15 mouse cellular contexts compared by ENCODE assay signal in genomic region chr3:115867150-115867549, GRCm38 (mm10). TPM values are rescaled to one million over a fixed set of nuclear protein-coding genes. Genes with fewer than 3 reads are reported as not detected.
DNase-seq lines count a peak whose midpoint lies in the region; ATAC-seq and TF ChIP-seq lines count a peak whose summit lies in the region.
"Had no signal": no experiment of that assay in that cellular context is flagged by ENCODE, and none has a peak within 500 bp of the region (broad histone marks: within the 10 kb centered on the region; RNA-seq: fewer than 3 reads in every experiment).

No protein-coding gene starts in this region.

- in situ Hi-C loops in Patski (cut with MboI; ENCODE audit: low pct_unique_long_range_greater_than_20kb): no loop called here

- POLR2A ChIA-PET in Patski (lab: Charles Lee): no interaction called here

- H3K27ac ChIP-seq in heart, embryonic 16.5 days (ENCODE audit: low read length): peak overlapping the region; percentile 27
- H3K27ac ChIP-seq in limb, embryonic 14.5 days (replicated peaks; ENCODE audit: low read depth, low read length): no peak overlapping the region
- H3K27ac ChIP-seq: hindbrain, postnatal 0 days; liver, embryonic 13.5 days; neural tube, embryonic 15.5 days had no signal

- no peak for TF ChIP-seq POLR2A in limb, embryonic 14.5 days (IDR thresholded peaks at IDR 0.05; ENCODE audit: borderline replicate concordance, extremely low read depth, insufficient read depth, insufficient read length)

- peak; percentile 75 for ATAC-seq in heart, embryonic 16.5 days (replicated peaks; ENCODE audit: extremely low read depth, insufficient read depth, low FRiP score)
- ATAC-seq in Patski: peak; percentile 97
- ATAC-seq in limb, embryonic 14.5 days (ENCODE audit: low FRiP score, low read depth): peak; percentile 67
- no peak for ATAC-seq in erythroid progenitor cell, adult 5-6 weeks (replicated peaks; ENCODE audit: low FRiP score, poor library complexity, severe bottlenecking)
- ATAC-seq: hindbrain, postnatal 0 days had no signal

- WGBS in heart, embryonic 16.5 days: 25% methylated on average over 4 of the region's 4 CpGs
- 55% methylated on average over 4 of the region's 4 CpGs for WGBS in limb, embryonic 14.5 days

- peak; percentile 35 for TF ChIP-seq CTCF in Patski (IDR thresholded peaks at IDR 0.05)

- DNase-seq in heart, adult 18-20 months: no peak
- peak; percentile 86 for DNase-seq in 3T3-L1 (ENCODE audit: low read depth, low spot score)
- no peak for DNase-seq in Patski (ENCODE audit: low read depth, low spot score)
- no peak for DNase-seq in limb, embryonic 14.5 days (ENCODE audit: low spot score)
- DNase-seq in cerebellum, adult 9-11 months: no peak
- DNase-seq: adrenal gland, postnatal 25 days; cerebellum, adult 11 months; gastrocnemius, postnatal 36 days; liver, embryonic 13.5 days; right cerebral cortex, adult 18-20 months had no signal

- H3K27me3 ChIP-seq in heart, embryonic 16.5 days (ENCODE audit: control insufficient read depth, insufficient read depth, low read length): no peaks in the 10 kb centered on the region
- H3K27me3 ChIP-seq in Patski: no peaks in the 10 kb centered on the region
- no peaks in the 10 kb centered on the region for H3K27me3 ChIP-seq in limb, embryonic 14.5 days (ENCODE audit: control insufficient read depth, insufficient read depth, low read length)
- H3K27me3 ChIP-seq: liver, embryonic 13.5 days; neural tube, embryonic 15.5 days had no signal

- CTCF ChIA-PET in Patski (lab: Charles Lee): interaction anchor here (1.1 to 3.9 kb wide), 5 partner anchors 8 to 154 kb away, joined by 3 to 14 read pairs (median 4); no protein-coding TSS in a partner anchor

- 0 out of 2 replicates have a peak, but pooled peaks cover 7% of the 10 kb centered on the region for H3K9me3 ChIP-seq in heart, embryonic 16.5 days (replicated peaks; ENCODE audit: control insufficient read depth, low read length)
- no peaks in the 10 kb centered on the region for H3K9me3 ChIP-seq in limb, embryonic 14.5 days (ENCODE audit: control insufficient read depth, low read length)
- H3K9me3 ChIP-seq: liver, embryonic 13.5 days; neural tube, embryonic 15.5 days had no signal

- no peak overlapping the region for H3K9ac ChIP-seq in heart, embryonic 16.5 days (ENCODE audit: low read length)
- H3K9ac ChIP-seq in limb, embryonic 14.5 days (ENCODE audit: low read depth, low read length, severe bottlenecking): no peak overlapping the region
- H3K9ac ChIP-seq: liver, embryonic 13.5 days; neural tube, embryonic 15.5 days had no signal

- no peak overlapping the region for H3K4me3 ChIP-seq in heart, embryonic 16.5 days (ENCODE audit: low read length)
- no peak overlapping the region for H3K4me3 ChIP-seq in limb, embryonic 14.5 days (replicated peaks; ENCODE audit: low read length)
- H3K4me3 ChIP-seq: erythroblast, embryonic 14.5 days; liver, embryonic 13.5 days; neural tube, embryonic 15.5 days had no signal

- no peaks in the 10 kb centered on the region for H3K36me3 ChIP-seq in heart, embryonic 16.5 days (ENCODE audit: control insufficient read depth, insufficient read depth)
- no peaks in the 10 kb centered on the region for H3K36me3 ChIP-seq in limb, embryonic 14.5 days (ENCODE audit: control insufficient read depth, insufficient read depth, low read length)
- H3K36me3 ChIP-seq: liver, embryonic 13.5 days; neural tube, embryonic 15.5 days had no signal

- H3K4me2 ChIP-seq in heart, embryonic 16.5 days (ENCODE audit: low read depth, low read length): no peak overlapping the region
- no peak overlapping the region for H3K4me2 ChIP-seq in limb, embryonic 14.5 days (replicated peaks; ENCODE audit: low read depth, low read length, severe bottlenecking)
- H3K4me2 ChIP-seq: liver, embryonic 13.5 days; neural tube, embryonic 15.5 days had no signal

- no peaks in the 10 kb centered on the region for H3K4me1 ChIP-seq in heart, embryonic 16.5 days (ENCODE audit: control insufficient read depth, insufficient read depth, low read length)
- no peaks in the 10 kb centered on the region for H3K4me1 ChIP-seq in limb, embryonic 14.5 days (ENCODE audit: control insufficient read depth, insufficient read depth, low read length)
- H3K4me1 ChIP-seq: neural tube, embryonic 15.5 days had no signal

RNA-seq across cellular contexts. Expression of gene Dph5, which starts 20.5 kb away (rescaled TPM):
- polyA plus RNA-seq in heart, embryonic 16.5 days (2015; fragmentation: Nextera tagmentation; extraction: Ambion mirVana): 18.9 and 24.8 TPM in 2 replicates
- total RNA-seq in heart, adult 18-20 months (2021): 1 to 10 TPM; 7.2 to 9.8 TPM
- 29.1 TPM for polyA plus RNA-seq in Patski (2021)
- 10.6 and 13.0 TPM in 2 replicates for polyA plus RNA-seq in limb, embryonic 14.5 days (2012; rRNA removed)
- 23.1 and 23.9 TPM in 2 replicates for polyA plus RNA-seq in limb, embryonic 14.5 days (2014; fragmentation: Nextera tagmentation; extraction: Ambion mirVana)
- 1.3 and 7.9 TPM in 2 replicates for total RNA-seq in erythroid progenitor cell, adult 5-6 weeks (2015; ENCODE audit: low replicate concordance)
- total RNA-seq in erythroid progenitor cell, adult 5-6 weeks (2017; ENCODE audit: low replicate concordance): 5.3 and 18.0 TPM in 2 replicates
